Mouse (Mus musculus) liver, postnatal 0 days (tissue): Measurements from ENCODE around the gene Tedc2. TPM values are rescaled to one million over a fixed set of nuclear protein-coding genes. Genes with fewer than 3 reads are reported as not detected.
A peak's percentile ranks its signal among the peaks of the same experiment; 100 is the strongest.

Experiments used
- ATAC-seq: fragments of 200-750 bp; cut with Nextera tagmentation; 2 replicates; pipeline ENCODE4 v1.8.0; 2017; ENCODE audit warnings: mild to moderate bottlenecking, moderate library complexity
- DNase-seq: peaks from one replicate; pipeline ENCODE4 v3.0.0-alpha.2; 2016
- H3K27ac ChIP-seq: fragments of 300-500 bp; sonication (generic); 2 replicates; pipeline ENCODE4 v1.5.1; 2014; ENCODE audit warnings: antibody characterized with exemption, moderate library complexity, mild to moderate bottlenecking, low read depth
- H3K27me3 ChIP-seq: fragments of 300-500 bp; sonication (generic); 2 replicates; pipeline ENCODE4 v1.6.1; 2014; ENCODE audit warnings: low read length, control low read depth, mixed read lengths; ENCODE audit not compliant: insufficient read depth
- H3K36me3 ChIP-seq: fragments of 300-500 bp; sonication (generic); replicated peaks from 2 replicates; pipeline ENCODE4 v1.6.1; 2014; ENCODE audit warnings: mild to moderate bottlenecking, control low read depth, low read length, moderate library complexity, mixed read lengths; ENCODE audit not compliant: insufficient read depth
- H3K4me1 ChIP-seq: fragments of 300-500 bp; sonication (generic); 2 replicates; pipeline ENCODE4 v1.6.1; 2014; ENCODE audit warnings: antibody characterized with exemption, mild to moderate bottlenecking, control low read depth; ENCODE audit not compliant: insufficient read depth
- H3K4me2 ChIP-seq: fragments of 300-500 bp; sonication (generic); 2 replicates; pipeline ENCODE4 v1.6.1; 2014; ENCODE audit warnings: low read depth, mild to moderate bottlenecking, low read length, moderate library complexity, mixed read lengths
- H3K4me3 ChIP-seq: fragments of 300-500 bp; sonication (generic); 2 replicates; pipeline ENCODE4 v1.5.1; 2014; ENCODE audit warnings: low read depth, low read length
- H3K9ac ChIP-seq: fragments of 300-500 bp; sonication (generic); replicated peaks from 2 replicates; pipeline ENCODE4 v1.6.1; 2014; ENCODE audit warnings: mild to moderate bottlenecking, moderate library complexity
- H3K9me3 ChIP-seq: fragments of 300-500 bp; sonication (generic); 2 replicates; pipeline ENCODE4 v1.6.1; 2016; ENCODE audit warnings: mild to moderate bottlenecking, control low read depth, low read length, mixed read lengths
- CTCF ChIP-seq: sonication (generic); IDR thresholded peaks from 2 replicates; pipeline ENCODE4 v1.5.1; 2016; ENCODE audit warnings: antibody characterized with exemption, low read depth
- EP300 ChIP-seq: IDR thresholded peaks from 2 replicates; pipeline ENCODE4 v1.6.1; 2016; ENCODE audit warnings: antibody characterized with exemption, low read depth, mild to moderate bottlenecking
- WGBS: fragments of 180-500 bp; shearing (Covaris S2); extraction: QIAGEN DNeasy Blood & Tissue Kit; methylation state at CpG from one replicate; pipeline ENCODE4 v1.1.7; 2014; ENCODE audit not compliant: insufficient replicate concordance; 5-methylcytosine and 5-hydroxymethylcytosine counted together
- polyA plus RNA-seq: library from polyadenylated mRNA; unstranded; fragments of >200 nt; fragmentation: Nextera tagmentation; extraction: Ambion mirVana; gene quantifications from 2 replicates; pipeline ENCODE4 v1.2.1, GENCODE M21; 2015

The Tedc2 gene
- polyA plus RNA-seq, 1 experiment from 2014 or later: 7.4 TPM

- 70% methylated on average over 3 of the region's 3 CpGs for WGBS
- DNase-seq: no peak
- H3K4me2 ChIP-seq: peak overlapping the region; percentile 99
- no peak overlapping the region for H3K27ac ChIP-seq
- H3K9ac ChIP-seq: no peak overlapping the region
- peaks cover 71% of the 10 kb centered on the region for H3K4me1 ChIP-seq
- no peak overlapping the region for H3K4me3 ChIP-seq
- 0 out of 2 replicates have a peak, but pooled peaks cover 2% of the 10 kb centered on the region for H3K36me3 ChIP-seq
- H3K9me3 ChIP-seq: no peaks in the 10 kb centered on the region
- peaks cover 32% of the 10 kb centered on the region for H3K27me3 ChIP-seq
- TF ChIP-seq CTCF (no peak), EP300 (no peak)
- ATAC-seq: no peak
These were observed 10.8 kb downstream of the Tedc2 start for GRCm38 (mm10) chr17:24209916-24210240.

DNA sequence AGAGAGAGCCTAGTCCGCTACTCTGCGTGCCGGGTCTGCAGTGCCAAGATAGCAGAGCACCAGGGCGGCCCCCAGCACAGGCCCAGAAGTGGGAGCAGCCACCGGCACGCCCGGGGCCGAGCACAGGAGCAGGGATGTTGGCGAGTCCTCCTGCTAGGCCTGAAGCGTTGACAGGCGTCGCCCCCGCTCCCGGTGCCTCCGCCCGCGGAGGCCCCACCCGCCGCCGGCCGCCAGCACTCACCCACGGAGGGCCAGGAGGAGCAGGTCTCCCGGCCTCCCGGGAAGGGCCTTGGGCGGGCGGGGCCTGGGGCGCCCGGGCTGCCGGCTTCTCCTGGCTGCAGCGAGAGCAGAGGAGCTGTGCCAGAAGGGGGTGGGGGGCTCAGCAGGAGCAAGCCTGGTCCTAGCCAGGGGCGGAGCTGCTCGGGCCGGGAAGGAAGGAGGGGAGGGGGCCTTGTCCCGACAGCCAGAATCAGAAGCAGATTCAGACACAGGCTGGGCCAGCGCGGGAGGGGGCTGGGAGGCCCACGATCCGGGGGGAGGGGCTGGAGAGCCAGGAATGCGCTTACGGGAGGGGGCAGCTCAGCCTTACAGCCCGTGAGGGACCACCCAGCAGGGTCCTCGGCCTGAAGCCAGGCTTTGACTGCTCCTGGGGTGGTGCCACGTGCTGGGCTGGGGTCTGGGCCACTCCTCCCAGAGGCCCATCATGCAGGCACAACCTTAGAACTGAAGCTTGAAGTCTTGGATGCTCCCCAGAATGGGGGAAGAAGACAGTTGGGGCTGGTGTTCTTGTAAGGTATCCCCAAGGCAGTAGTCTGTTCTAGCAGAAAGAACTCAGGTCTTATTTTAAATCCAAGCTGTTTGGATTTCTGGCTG is 11.4 kb downstream of the Tedc2 start, which contains the start of gene Ntn3:
Gene Ntn3 (minus strand): TSS at position 489 of the 873 bp plus-strand sequence.
- peaks cover 32% of the 10 kb centered on the region for H3K27me3 ChIP-seq
- ATAC-seq (peak; percentile 75), DNase-seq (peak; percentile 85)
- H3K4me3 ChIP-seq: peak within 1 kb of the TSS; percentile 50
- H3K4me2 ChIP-seq: peak within 1 kb of the TSS; percentile 99
- TF ChIP-seq CTCF: no peak
- TF ChIP-seq EP300: no peak
- H3K9ac ChIP-seq: peak within 1 kb of the TSS; percentile 62
- 3% methylated on average over 35 of the region's 43 CpGs for WGBS
- H3K36me3 ChIP-seq: no peaks in the 10 kb centered on the region
- H3K9me3 ChIP-seq: no peaks in the 10 kb centered on the region
- peak within 1 kb of the TSS; percentile 90 for H3K27ac ChIP-seq
- peaks cover 77% of the 10 kb centered on the region for H3K4me1 ChIP-seq

DNA sequence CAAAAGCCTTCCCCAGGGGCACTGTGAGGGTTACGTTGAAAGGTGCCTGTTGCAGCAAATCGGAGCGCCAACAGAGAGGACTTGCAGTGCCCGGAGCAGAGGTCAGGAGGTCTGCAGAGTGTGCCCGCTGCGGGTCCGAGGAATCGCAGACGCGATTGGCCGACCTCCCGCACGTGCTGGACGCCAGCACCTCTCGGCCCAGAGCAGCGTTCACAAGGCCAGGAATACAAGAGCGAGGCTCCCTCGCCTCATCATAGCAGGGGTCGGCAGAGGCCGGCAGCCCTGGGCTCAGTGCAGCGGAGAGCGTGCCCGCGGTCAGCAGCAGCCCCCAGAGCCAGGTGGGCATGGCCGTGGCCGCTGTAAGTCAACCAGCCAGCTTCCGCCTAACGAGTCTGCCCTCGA is 12.0 kb downstream of the Tedc2 start:
- TF ChIP-seq CTCF: no peak
- peak overlapping the region; percentile 50 for H3K4me3 ChIP-seq
- peak overlapping the region; percentile 62 for H3K9ac ChIP-seq
- 9% methylated on average over 29 of the region's 29 CpGs for WGBS
- H3K36me3 ChIP-seq: no peaks in the 10 kb centered on the region
- peak; percentile 0; the same call in 1 of the 2 replicates for ATAC-seq
- peaks cover 32% of the 10 kb centered on the region for H3K27me3 ChIP-seq
- H3K9me3 ChIP-seq: no peaks in the 10 kb centered on the region
- no peak for DNase-seq
- peaks cover 83% of the 10 kb centered on the region for H3K4me1 ChIP-seq
- peak overlapping the region; percentile 90 for H3K27ac ChIP-seq
- peak overlapping the region; percentile 99 for H3K4me2 ChIP-seq

DNA sequence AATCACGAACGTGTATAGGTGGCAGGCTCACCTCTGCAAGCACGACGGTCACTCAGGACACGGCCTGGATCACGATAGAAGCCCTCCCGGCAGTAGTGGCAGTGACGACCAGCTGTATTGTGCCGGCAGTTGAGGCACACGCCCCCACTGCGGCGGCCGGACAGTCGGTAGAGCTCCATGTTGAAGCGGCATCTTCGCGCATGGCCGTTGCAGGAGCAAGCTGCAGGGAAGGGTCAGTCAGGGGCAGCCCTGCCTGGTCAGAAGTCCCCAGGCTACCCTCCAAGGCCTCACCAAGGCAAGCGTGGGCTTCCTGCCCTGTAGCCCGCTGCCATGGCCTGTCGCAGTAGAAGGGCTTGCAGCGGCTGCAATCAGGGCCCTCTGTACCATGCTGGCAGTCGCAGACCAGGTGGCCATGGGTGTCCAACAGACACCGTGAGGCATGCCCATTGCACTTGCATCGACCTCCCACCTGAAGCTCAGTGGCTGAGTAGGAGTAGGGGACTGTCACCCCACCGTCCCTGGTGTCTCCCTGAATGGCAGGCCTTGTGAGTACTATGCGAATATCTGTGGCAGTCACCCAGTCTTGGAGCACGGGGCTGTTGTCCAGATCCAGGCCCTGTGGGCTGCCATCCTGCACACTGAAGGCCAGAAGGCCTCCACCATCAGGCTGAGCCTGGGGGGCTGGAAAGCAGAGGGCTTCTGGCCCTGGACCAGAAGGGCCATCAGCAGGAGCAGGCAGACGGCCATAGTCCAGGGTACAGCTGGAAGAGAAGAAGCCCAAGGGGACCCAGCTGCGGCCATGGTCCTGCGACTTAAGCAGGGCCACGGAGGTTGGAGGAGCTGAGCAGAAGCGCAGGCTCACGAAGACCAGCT is 12.6 kb downstream of the Tedc2 start:
- peak overlapping the region; percentile 62 for H3K9ac ChIP-seq
- H3K4me1 ChIP-seq: peaks cover 89% of the 10 kb centered on the region
- peak overlapping the region; percentile 50 for H3K4me3 ChIP-seq
- DNase-seq: no peak
- H3K4me2 ChIP-seq: peak overlapping the region; percentile 99
- no peaks in the 10 kb centered on the region for H3K9me3 ChIP-seq
- H3K36me3 ChIP-seq: no peaks in the 10 kb centered on the region
- peaks cover 32% of the 10 kb centered on the region for H3K27me3 ChIP-seq
- ATAC-seq: no peak
- TF ChIP-seq EP300: no peak
- no peak for TF ChIP-seq CTCF
- WGBS: 74% methylated on average over 34 of the region's 34 CpGs
- peak overlapping the region; percentile 90 for H3K27ac ChIP-seq

- WGBS: 5% methylated on average over 62 of the region's 62 CpGs
- TF ChIP-seq CTCF: peak; percentile 48
- TF ChIP-seq EP300: no peak
- Histone ChIP-seq H3K4me1 (peaks cover 92% of the 10 kb centered on the region), H3K36me3 (peaks cover 5% of the 10 kb centered on the region), H3K9me3 (no peaks in the 10 kb centered on the region), H3K4me3 (peak overlapping the region; percentile 86), H3K27me3 (peaks cover 29% of the 10 kb centered on the region), H3K4me2 (peak overlapping the region; percentile 99), H3K27ac (peak overlapping the region; percentile 94), H3K9ac (peak overlapping the region; percentile 67)
- ATAC-seq (peak; percentile 20), DNase-seq (peak; percentile 84)
These were observed 13.9 kb downstream of the Tedc2 start for GRCm38 (mm10) chr17:24206451-24207351.
